Mouse (Mus musculus) liver, adult 2 months (tissue): ENCODE results near the gene Defb43. TPM values are rescaled to one million over a fixed set of nuclear protein-coding genes. Genes with fewer than 3 reads are reported as not detected.

Experiments
- DNase-seq: peaks from one replicate; pipeline ENCODE4 v3.0.0-alpha.2; 2011; ENCODE audit warnings: low read depth, low spot score; ENCODE audit errors: extremely low read depth
- H3K27ac ChIP-seq: fragments of 200-500 bp; replicated peaks from 2 replicates; pipeline ENCODE4 v1.5.1; 2012; ENCODE audit warnings: low read depth, mild to moderate bottlenecking, control low read depth, inconsistent platforms, low read length; ENCODE audit not compliant: insufficient read depth
- H3K27me3 ChIP-seq: fragments of 200-500 bp; 2 replicates; pipeline ENCODE4 v1.6.1; 2012; ENCODE audit warnings: mild to moderate bottlenecking, moderate library complexity, low read length, inconsistent platforms; ENCODE audit not compliant: control insufficient read depth, insufficient read depth
- H3K36me3 ChIP-seq: fragments of 200-500 bp; 2 replicates; pipeline ENCODE4 v1.6.1; 2012; ENCODE audit warnings: low read length, inconsistent platforms; ENCODE audit not compliant: control insufficient read depth, insufficient read depth
- H3K4me1 ChIP-seq: fragments of 200-500 bp; 2 replicates; pipeline ENCODE4 v1.6.1; 2011; ENCODE audit warnings: low read length; ENCODE audit not compliant: control insufficient read depth, insufficient read depth
- H3K4me3 ChIP-seq: fragments of 200-500 bp; 2 replicates; pipeline ENCODE4 v1.5.1; 2011; ENCODE audit warnings: low read depth, mild to moderate bottlenecking, control low read depth, low read length, moderate library complexity; ENCODE audit not compliant: insufficient read depth
- H3K79me2 ChIP-seq: fragments of 200-500 bp; 2 replicates; pipeline ENCODE4 v1.6.1; 2012; ENCODE audit warnings: inconsistent platforms, mild to moderate bottlenecking, low read length, moderate library complexity; ENCODE audit not compliant: control insufficient read depth, insufficient read depth
- H3K9ac ChIP-seq: fragments of 200-500 bp; 2 replicates; pipeline ENCODE4 v1.6.1; 2012; ENCODE audit warnings: low read depth, mild to moderate bottlenecking, control low read depth, inconsistent platforms, low read length
- CTCF ChIP-seq: fragments of 200-500 bp; IDR thresholded peaks from 2 replicates; pipeline ENCODE4 v1.5.1; 2011; ENCODE audit warnings: low read depth, low read length, control low read depth
- POLR2A ChIP-seq: fragments of 200-500 bp; IDR thresholded peaks from 2 replicates; pipeline ENCODE4 v1.6.1; 2011; ENCODE audit warnings: low read length, control low read depth; ENCODE audit not compliant: insufficient read depth; ENCODE audit errors: extremely low read depth
- WGBS: fragments of 180-500 bp; shearing (Covaris S2); methylation state at CpG from one replicate; pipeline ENCODE4 v1.1.7; 2018; 5-methylcytosine and 5-hydroxymethylcytosine counted together
- polyA plus RNA-seq: library from polyadenylated mRNA; depleted of rRNA; stranded (reverse); fragments of >200 nt; gene quantifications from 2 replicates; pipeline ENCODE4 v1.2.3, GENCODE M21; 2012; rRNA removed
- total RNA-seq: library from RNA; depleted of rRNA; stranded (reverse); fragments of >200 nt; gene quantifications from 2 replicates; pipeline ENCODE4 v1.2.3, GENCODE M21; 2014; rRNA removed

Defb43 gene
- total RNA-seq = not detected in 2 replicates
- polyA plus RNA-seq = not detected in 2 replicates

DNA sequence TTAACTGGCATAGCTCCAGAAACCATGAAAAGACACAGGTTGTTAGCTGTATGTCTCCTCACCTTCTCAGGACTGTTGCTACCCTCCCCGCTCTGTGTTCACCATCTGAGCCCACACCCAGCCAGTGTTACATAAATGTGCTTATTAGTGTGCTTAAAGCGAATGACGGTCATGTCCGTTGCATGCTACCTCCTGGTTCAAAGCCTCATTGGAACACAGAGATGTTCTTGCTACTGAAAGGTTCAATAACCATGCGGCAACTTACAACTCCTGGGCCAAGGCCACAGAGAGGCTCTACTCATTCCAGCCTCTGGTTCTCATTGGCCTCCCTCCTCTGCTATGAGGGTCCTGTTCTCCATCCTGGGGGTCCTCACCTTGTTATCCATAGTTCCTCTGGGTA, at the start of gene Defb43:
TSS of gene Defb43 (plus strand) at position 301 of the 400 bp plus-strand sequence.
- WGBS = 95% methylated on average over 5 of the region's 5 CpGs
- H3K4me1 ChIP-seq = no peaks in the 10 kb centered on the region

DNA sequence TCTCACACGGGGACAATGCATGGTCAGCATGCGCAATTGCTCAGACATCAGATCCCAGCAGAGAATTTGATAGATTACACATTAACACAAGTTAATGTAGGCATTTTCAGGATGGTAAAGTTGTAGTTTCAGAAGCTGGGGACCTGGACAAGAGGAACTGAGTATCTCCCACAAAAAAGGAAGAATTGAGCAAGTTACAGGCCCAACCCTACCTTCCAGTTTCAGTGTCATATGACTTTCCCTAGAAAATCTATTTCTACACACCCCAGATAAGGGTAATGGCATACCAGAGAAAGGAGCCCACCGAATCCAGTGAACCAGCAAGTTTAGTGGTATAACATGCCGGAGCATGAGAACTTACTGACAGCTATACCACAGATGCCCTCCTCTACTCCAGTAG, 47.9 kb upstream of the Defb43 start:
- Histone ChIP-seq H3K27ac (no peak overlapping the region), H3K9ac (no peak overlapping the region), H3K36me3 (peaks cover 3% of the 10 kb centered on the region; the same call in 1 of the 2 replicates), H3K4me1 (no peaks in the 10 kb centered on the region), H3K79me2 (no peaks in the 10 kb centered on the region), H3K27me3 (no peaks in the 10 kb centered on the region), H3K4me3 (no peak overlapping the region)
- no peak for DNase-seq
- TF ChIP-seq CTCF (no peak), POLR2A (no peak)
- 82% methylated on average over 4 of the region's 4 CpGs for WGBS

More for the DNA sequence above, at the start of gene Defb43:
- no peak for DNase-seq
- TF ChIP-seq POLR2A = no peak
- no peak for TF ChIP-seq CTCF
- Histone ChIP-seq H3K36me3 (no peaks in the 10 kb centered on the region), H3K9ac (no peak within 1 kb of the TSS), H3K27ac (no peak within 1 kb of the TSS), H3K4me3 (no peak within 1 kb of the TSS), H3K79me2 (no peaks in the 10 kb centered on the region), H3K27me3 (no peaks in the 10 kb centered on the region)

DNA sequence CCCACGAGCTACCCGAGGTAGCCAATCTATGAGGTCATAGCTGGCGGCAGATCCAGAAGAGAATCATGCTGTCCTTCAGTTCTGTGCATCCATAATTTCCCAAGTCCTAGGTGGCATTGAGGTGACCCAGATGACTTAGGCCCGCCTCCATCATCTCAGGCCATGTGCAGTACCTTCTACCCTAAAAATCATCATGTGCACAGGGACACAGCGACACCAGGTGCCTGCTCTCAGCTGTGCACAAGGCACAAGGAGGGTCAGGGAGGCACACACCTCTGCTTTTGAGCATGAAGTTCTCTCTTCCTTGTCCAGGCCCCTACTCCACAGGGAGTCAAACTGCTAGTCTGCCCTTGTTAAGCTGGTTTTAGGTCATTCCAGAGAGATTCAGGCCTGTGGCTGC, 46.2 kb upstream of the Defb43 start:
- Histone ChIP-seq H3K4me1 (no peaks in the 10 kb centered on the region), H3K79me2 (no peaks in the 10 kb centered on the region), H3K27ac (no peak overlapping the region), H3K36me3 (no peaks in the 10 kb centered on the region), H3K27me3 (no peaks in the 10 kb centered on the region), H3K4me3 (no peak overlapping the region), H3K9ac (no peak overlapping the region)
- peak; percentile 43; the same call in 1 of the 2 replicates for TF ChIP-seq CTCF
- no peak for TF ChIP-seq POLR2A
- no peak for DNase-seq
- WGBS = 83% methylated on average over 5 of the region's 5 CpGs

DNA sequence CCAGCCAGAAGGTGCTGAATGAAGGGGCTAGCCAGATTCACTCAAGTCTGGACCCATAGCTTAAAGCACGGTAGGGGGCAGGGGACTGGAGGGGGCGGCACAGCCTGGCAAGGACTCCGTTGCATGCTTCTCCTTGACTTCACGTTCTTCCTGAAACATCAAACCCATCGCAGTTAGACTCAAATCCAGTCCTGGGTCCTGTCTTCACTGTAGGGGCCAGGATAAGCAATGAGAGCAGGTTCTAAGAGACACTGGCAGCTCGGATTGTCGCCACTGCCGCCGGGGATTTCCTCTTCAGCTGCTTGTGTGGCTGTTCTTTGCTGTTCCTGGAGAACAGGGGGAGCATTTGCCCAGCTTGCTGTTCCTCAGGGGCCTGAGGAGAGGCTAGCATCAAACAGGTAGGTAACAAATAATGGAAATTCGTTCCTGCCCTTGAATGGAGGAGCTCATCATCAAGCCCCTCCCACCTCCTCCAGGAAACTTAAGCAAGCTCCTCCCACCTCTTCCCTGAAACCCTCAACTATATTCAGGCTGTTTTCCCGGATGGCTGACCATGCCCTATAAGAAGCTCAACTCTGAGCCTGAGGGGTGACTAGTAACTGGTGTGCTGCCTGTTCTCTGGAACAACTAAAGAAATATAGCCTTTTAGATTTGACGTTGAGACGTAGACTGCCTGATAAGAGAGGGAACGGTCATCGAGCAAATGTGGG, 45.6 kb upstream of the Defb43 start:
- Histone ChIP-seq H3K27me3 (no peaks in the 10 kb centered on the region), H3K4me1 (no peaks in the 10 kb centered on the region), H3K9ac (no peak overlapping the region), H3K27ac (no peak overlapping the region), H3K79me2 (no peaks in the 10 kb centered on the region), H3K36me3 (no peaks in the 10 kb centered on the region), H3K4me3 (no peak overlapping the region)
- TF ChIP-seq CTCF (no peak), POLR2A (no peak)
- WGBS = 38% methylated on average over 15 of the region's 15 CpGs
- DNase-seq = no peak

DNA sequence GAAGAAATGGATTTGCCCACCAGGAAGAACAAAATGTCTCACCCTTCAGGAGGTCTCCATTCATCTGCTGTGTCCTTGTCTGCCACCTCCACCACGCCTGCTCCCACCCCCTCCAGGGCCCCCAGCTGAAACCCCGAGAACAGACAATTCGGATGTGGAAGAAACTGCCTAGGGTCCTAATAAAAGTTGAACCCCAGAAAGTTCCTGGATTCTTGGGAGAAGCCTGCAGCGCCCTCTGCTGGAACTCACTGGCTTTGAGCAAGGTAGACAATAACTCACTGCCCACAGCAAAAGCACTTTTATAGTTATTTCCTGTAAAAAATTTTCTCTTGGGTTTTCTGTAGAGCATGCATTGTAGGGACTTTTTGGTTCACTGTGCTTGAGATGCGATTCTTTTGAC, 36.5 kb upstream of the Defb43 start:
- Histone ChIP-seq H3K79me2 (no peaks in the 10 kb centered on the region), H3K4me3 (no peak overlapping the region), H3K27ac (no peak overlapping the region), H3K9ac (no peak overlapping the region), H3K27me3 (no peaks in the 10 kb centered on the region), H3K4me1 (no peaks in the 10 kb centered on the region), H3K36me3 (no peaks in the 10 kb centered on the region)
- TF ChIP-seq CTCF = peak; percentile 67; the same call in 1 of the 2 replicates
- no peak for TF ChIP-seq POLR2A
- WGBS = 21% methylated on average over 5 of the region's 5 CpGs
- DNase-seq = peak; percentile 29

DNA sequence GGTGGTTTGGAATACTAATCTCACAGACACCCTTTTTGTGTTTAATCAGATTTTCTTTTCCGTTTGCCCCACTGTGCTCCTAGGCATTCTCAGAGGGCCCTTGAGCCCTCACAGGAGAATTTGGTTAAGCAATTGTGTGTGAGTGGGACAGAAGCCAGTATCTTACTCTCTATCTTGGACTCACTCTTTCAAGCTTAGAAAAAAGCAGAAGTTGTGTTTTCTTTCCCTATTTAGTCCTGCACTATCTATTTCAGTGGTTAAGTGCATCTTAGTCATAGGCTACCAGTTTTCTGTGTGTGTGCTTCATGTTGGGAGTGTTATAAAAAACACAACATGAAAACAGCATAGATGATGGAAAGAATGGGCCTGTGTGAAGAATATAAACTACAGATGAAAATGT, 31.8 kb upstream of the Defb43 start:
- Histone ChIP-seq H3K4me3 (no peak overlapping the region), H3K27ac (no peak overlapping the region), H3K27me3 (no peaks in the 10 kb centered on the region), H3K4me1 (no peaks in the 10 kb centered on the region), H3K36me3 (no peaks in the 10 kb centered on the region), H3K9ac (no peak overlapping the region), H3K79me2 (no peaks in the 10 kb centered on the region)
- 41% methylated on average over 1 of the region's 1 CpGs for WGBS
- TF ChIP-seq CTCF (no peak), POLR2A (no peak)
- DNase-seq = no peak
